17 mouse cellular contexts compared by ENCODE assay signal in the genomic region with DNA sequence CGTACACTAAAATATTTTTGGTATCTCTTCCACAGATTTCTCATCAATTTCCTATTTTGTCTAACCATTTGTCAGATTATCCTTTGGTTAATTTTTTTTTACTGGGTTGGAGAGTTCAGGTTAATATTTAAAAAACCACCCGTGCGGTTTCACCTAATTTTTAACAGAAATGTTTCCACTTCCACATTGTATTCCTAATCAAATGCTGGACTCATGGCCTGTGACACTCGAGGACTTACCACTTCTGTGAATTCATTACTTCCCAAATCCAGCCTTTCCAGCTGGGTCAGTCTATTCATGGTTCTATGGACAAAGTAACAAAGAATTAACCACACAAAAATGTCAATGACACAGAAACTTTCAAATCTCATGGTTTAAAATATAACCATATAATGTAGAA.
"Had no signal": no experiment of that assay in that cellular context is flagged by ENCODE, and none has a peak within 500 bp of the region (broad histone marks: within the 10 kb centered on the region; RNA-seq: fewer than 3 reads in every experiment).

No protein-coding gene starts in this region.

- H3K9ac ChIP-seq: limb, embryonic 13.5 days; liver, embryonic 15.5 days; lung, embryonic 14.5 days; midbrain, embryonic 15.5 days; neural tube, embryonic 13.5 days had no signal

- H3K9me3 ChIP-seq: limb, embryonic 13.5 days; liver, embryonic 15.5 days; megakaryocyte, embryonic 14.5 days; midbrain, embryonic 15.5 days; neural tube, embryonic 13.5 days had no signal

- ATAC-seq: hindbrain, postnatal 0 days; midbrain, embryonic 15.5 days had no signal

- H3K4me1 ChIP-seq: limb, embryonic 13.5 days; liver, embryonic 15.5 days; midbrain, embryonic 15.5 days; neural tube, embryonic 13.5 days had no signal

- DNase-seq: left cerebral cortex, postnatal 4 days; lung, embryonic 14.5 days; lung, postnatal 14 days; retina, postnatal 1 day; right cerebral cortex, postnatal 4 days; spleen, adult 18-20 months; thymus, adult 18-20 months; thymus, postnatal 14 days had no signal

- H3K27ac ChIP-seq: hindbrain, postnatal 0 days; limb, embryonic 13.5 days; liver, embryonic 15.5 days; macrophage; midbrain, embryonic 15.5 days; neural tube, embryonic 13.5 days had no signal

- H3K27me3 ChIP-seq: limb, embryonic 13.5 days; liver, embryonic 15.5 days; megakaryocyte, embryonic 14.5 days; midbrain, embryonic 15.5 days; neural tube, embryonic 13.5 days had no signal

- H3K4me3 ChIP-seq: limb, embryonic 13.5 days; liver, embryonic 15.5 days; megakaryocyte, embryonic 14.5 days; midbrain, embryonic 15.5 days; neural tube, embryonic 13.5 days had no signal

- H3K4me2 ChIP-seq: limb, embryonic 13.5 days; liver, embryonic 11.5 days; liver, embryonic 15.5 days; lung, embryonic 14.5 days; midbrain, embryonic 11.5 days; midbrain, embryonic 15.5 days; neural tube, embryonic 13.5 days had no signal
